Mouse (Mus musculus): ENCODE data around the gene Zfc3h1.

Zfc3h1 gene

DNA sequence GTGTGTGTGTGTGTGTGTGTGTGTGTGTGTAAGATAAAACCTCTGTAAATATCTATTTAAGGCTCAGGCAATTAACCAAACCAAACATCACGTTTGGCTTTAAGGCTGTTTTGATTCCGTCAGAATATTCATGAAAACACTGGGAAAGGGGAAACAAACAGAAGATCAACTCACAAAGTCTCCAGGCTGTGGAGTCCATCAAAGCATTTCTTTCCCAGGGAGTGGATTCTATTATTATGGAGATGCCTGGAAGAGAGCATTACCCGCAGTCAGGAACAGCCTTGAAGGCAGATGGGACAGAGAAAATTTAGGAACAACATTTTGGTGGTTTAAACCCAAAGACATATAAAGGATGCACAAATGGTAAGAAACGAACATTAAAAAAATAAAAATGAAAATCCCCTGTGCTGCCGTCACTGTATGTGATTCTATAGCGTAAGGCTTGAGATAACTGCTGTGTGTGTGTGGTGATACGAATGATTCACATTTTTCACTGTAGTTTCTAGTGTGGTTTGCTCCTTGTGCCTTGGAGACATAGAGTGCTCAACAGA, 90.3 kb downstream of the Zfc3h1 start:
- no peak for DNase-seq (ENCODE audit: low read depth, low spot score)

DNA sequence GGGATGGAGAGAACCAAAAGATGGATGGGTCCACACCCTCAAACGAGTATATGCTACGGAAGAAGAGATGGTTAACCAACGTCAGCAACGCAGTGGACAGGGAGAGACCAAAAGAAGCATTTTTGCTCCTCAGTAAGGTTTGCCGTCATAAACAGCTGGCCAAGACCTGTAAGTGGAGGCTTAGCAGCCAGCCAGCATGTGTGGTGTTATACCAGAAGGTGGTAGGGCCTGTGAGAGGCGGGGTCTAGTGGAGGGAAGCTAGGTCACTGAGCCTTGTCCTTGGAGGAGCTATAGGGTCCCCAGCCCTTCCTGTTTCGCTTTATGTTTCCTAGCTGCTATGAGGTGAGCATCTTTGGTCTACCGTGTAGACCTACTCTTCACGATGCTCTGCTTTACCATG, 91.7 kb downstream of the Zfc3h1 start:
- no peak for DNase-seq (ENCODE audit: low read depth, low spot score)

DNA sequence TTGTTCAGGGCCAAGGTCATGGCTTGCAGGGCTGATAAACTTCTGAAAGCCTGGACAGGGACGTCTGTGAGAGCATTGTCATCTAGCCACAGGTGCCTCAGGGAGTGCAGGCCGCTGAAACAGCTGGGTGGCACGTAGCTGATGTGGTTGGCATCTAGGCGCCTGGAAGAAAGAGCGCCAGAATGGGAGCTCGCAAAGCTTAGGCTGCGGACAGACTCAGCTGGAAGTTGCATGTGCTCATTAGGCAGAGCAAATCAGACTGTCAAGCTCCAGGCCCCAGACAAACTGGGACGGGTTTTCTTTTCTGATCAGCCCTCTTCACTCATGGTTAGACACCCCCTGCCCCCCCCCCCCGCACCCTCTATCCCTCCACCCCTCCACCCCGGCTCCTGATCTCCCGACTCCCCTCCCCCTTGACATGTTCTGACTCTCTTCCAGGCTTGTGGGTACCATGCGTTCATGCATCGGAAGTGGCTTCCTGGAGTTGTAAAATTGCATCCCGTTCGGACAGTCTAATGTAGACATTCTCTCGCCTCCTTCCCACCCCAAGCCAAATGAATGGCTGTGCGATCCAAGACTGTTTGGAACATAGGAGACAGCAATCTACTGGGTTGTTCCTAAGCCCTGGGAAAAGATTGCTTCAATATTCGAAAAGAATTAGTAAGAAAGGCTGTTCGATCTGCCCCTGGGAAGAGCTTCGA, 93.8 kb downstream of the Zfc3h1 start:
- no peak for DNase-seq (ENCODE audit: low read depth, low spot score)
